Mouse (Mus musculus) midbrain, embryonic 11.5 days (tissue): ENCODE results near the gene Dcps. TPM values are rescaled to one million over a fixed set of nuclear protein-coding genes. Genes with fewer than 3 reads are reported as not detected.
A peak's percentile ranks its signal among the peaks of the same experiment; 100 is the strongest.
"Not testable (repeated sequence)": the region's sequence is repeated elsewhere in the genome, so short reads cannot be mapped to it uniquely, and the experiment has no call there.

ENCODE experiments used
- ATAC-seq: fragments of 200-750 bp; cut with Nextera tagmentation; 2 replicates; pipeline ENCODE4 v1.8.0; 2017; ENCODE audit warnings: moderate TSS enrichment, moderate library complexity; ENCODE audit not compliant: low FRiP score
- DNase-seq: peaks from one replicate; pipeline ENCODE4 v3.0.0; 2015; ENCODE audit warnings: low spot score; ENCODE audit errors: missing footprints
- H3K27ac ChIP-seq: fragments of 300-500 bp; sonication (generic); 2 replicates; pipeline ENCODE4 v1.5.1; 2014; ENCODE audit warnings: low read depth, low read length
- H3K27me3 ChIP-seq: fragments of 300-500 bp; sonication (generic); 2 replicates; pipeline ENCODE4 v1.6.1; 2014; ENCODE audit warnings: mild to moderate bottlenecking, low read length, moderate library complexity, mixed read lengths; ENCODE audit not compliant: control insufficient read depth, insufficient read depth
- H3K36me3 ChIP-seq: fragments of 300-500 bp; sonication (generic); 2 replicates; pipeline ENCODE4 v1.6.1; 2014; ENCODE audit warnings: mild to moderate bottlenecking, low read length, moderate library complexity, mixed read lengths; ENCODE audit not compliant: control insufficient read depth, insufficient read depth
- H3K4me1 ChIP-seq: fragments of 300-500 bp; sonication (generic); 2 replicates; pipeline ENCODE4 v1.6.1; 2014; ENCODE audit warnings: low read length; ENCODE audit not compliant: control insufficient read depth, insufficient read depth
- H3K4me2 ChIP-seq: fragments of 300-500 bp; sonication (generic); 2 replicates; pipeline ENCODE4 v1.6.1; 2014; ENCODE audit warnings: mild to moderate bottlenecking, moderate library complexity
- H3K4me3 ChIP-seq: fragments of 300-500 bp; sonication (generic); 2 replicates; pipeline ENCODE4 v1.5.1; 2014; ENCODE audit warnings: low read depth, low read length
- H3K9ac ChIP-seq: fragments of 300-500 bp; sonication (generic); 2 replicates; pipeline ENCODE4 v1.6.1; 2014; ENCODE audit warnings: low read length
- H3K9me3 ChIP-seq: fragments of 300-500 bp; sonication (generic); 2 replicates; pipeline ENCODE4 v1.6.1; 2016; ENCODE audit warnings: low read length; ENCODE audit not compliant: control insufficient read depth
- WGBS: fragments of 180-500 bp; shearing (Covaris S2); extraction: QIAGEN DNeasy Blood & Tissue Kit; methylation state at CpG from one replicate; pipeline ENCODE4 v1.1.7; 2014; 5-methylcytosine and 5-hydroxymethylcytosine counted together
- polyA plus RNA-seq: library from polyadenylated mRNA; unstranded; fragments of >200 nt; fragmentation: Nextera tagmentation; extraction: Ambion mirVana; gene quantifications from 2 replicates; pipeline ENCODE4 v1.2.1, GENCODE M21; 2014

Dcps gene
- polyA plus RNA-seq, 1 experiment from 2014 or later: 98.0 TPM

GRCm38 (mm10) chr9:35147261-35147660 is 28.6 kb downstream of the Dcps start:
- not testable (repeated sequence) for H3K36me3 ChIP-seq, H3K27me3 ChIP-seq, H3K4me3 ChIP-seq, DNase-seq, H3K4me2 ChIP-seq, ATAC-seq, H3K9me3 ChIP-seq, H3K27ac ChIP-seq, H3K9ac ChIP-seq, H3K4me1 ChIP-seq
- 95% methylated on average over 14 of the region's 14 CpGs for WGBS

GRCm38 (mm10) chr9:35145829-35146228 is 30.0 kb downstream of the Dcps start:
- no peak for ATAC-seq
- WGBS: 85% methylated on average over 1 of the region's 1 CpGs
- H3K9ac ChIP-seq: no peak overlapping the region
- H3K4me1 ChIP-seq: no peaks in the 10 kb centered on the region
- H3K27ac ChIP-seq: no peak overlapping the region
- no peaks in the 10 kb centered on the region for H3K36me3 ChIP-seq
- no peaks in the 10 kb centered on the region for H3K9me3 ChIP-seq
- H3K27me3 ChIP-seq: no peaks in the 10 kb centered on the region
- no peak overlapping the region for H3K4me3 ChIP-seq
- H3K4me2 ChIP-seq: no peak overlapping the region
- DNase-seq: no peak

GRCm38 (mm10) chr9:35145118-35145517 is 30.7 kb downstream of the Dcps start:
- no peaks in the 10 kb centered on the region for H3K27me3 ChIP-seq
- H3K4me3 ChIP-seq: no peak overlapping the region
- H3K36me3 ChIP-seq: no peaks in the 10 kb centered on the region
- ATAC-seq (0 out of 2 replicates have a peak, but pooled peaks have one; percentile 24), DNase-seq (no peak)
- H3K9ac ChIP-seq: no peak overlapping the region
- WGBS: 88% methylated on average over 9 of the region's 9 CpGs
- H3K27ac ChIP-seq: no peak overlapping the region
- H3K9me3 ChIP-seq: no peaks in the 10 kb centered on the region
- H3K4me1 ChIP-seq: no peaks in the 10 kb centered on the region
- H3K4me2 ChIP-seq: no peak overlapping the region

DNA sequence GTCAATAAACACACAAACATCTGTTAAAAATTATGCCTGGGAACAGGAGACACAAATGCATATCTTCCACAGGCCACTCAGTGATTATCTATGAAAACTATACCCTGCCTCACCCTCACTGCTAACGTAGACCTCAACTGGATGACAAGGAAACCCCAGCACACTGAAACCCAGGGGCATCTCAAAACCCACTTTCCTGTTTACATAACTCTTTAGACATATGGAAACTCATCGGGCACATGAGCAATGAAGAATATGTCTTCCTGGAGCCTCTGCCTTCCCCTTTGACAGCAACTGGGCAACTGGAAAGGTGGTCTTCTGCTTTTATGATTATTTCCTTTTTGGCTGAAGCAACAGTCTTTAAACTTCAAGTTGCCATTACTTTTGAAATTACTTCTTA is 33.6 kb downstream of the Dcps start:
- no peaks in the 10 kb centered on the region for H3K9me3 ChIP-seq
- H3K4me3 ChIP-seq: no peak overlapping the region
- DNase-seq (no peak), ATAC-seq (no peak)
- H3K27ac ChIP-seq: no peak overlapping the region
- H3K9ac ChIP-seq: no peak overlapping the region
- H3K36me3 ChIP-seq: no peaks in the 10 kb centered on the region
- 82% methylated on average over 2 of the region's 2 CpGs for WGBS
- no peaks in the 10 kb centered on the region for H3K4me1 ChIP-seq
- no peaks in the 10 kb centered on the region for H3K27me3 ChIP-seq
- H3K4me2 ChIP-seq: no peak overlapping the region

GRCm38 (mm10) chr9:35139231-35139744 is 36.6 kb downstream of the Dcps start:
- H3K27ac ChIP-seq: no peak overlapping the region
- H3K4me3 ChIP-seq: no peak overlapping the region
- H3K4me2 ChIP-seq: no peak overlapping the region
- no peaks in the 10 kb centered on the region for H3K27me3 ChIP-seq
- ATAC-seq (no peak), DNase-seq (no peak)
- WGBS: 76% methylated on average over 4 of the region's 5 CpGs
- H3K9ac ChIP-seq: no peak overlapping the region
- no peaks in the 10 kb centered on the region for H3K4me1 ChIP-seq
- no peaks in the 10 kb centered on the region for H3K36me3 ChIP-seq
- no peaks in the 10 kb centered on the region for H3K9me3 ChIP-seq

DNA sequence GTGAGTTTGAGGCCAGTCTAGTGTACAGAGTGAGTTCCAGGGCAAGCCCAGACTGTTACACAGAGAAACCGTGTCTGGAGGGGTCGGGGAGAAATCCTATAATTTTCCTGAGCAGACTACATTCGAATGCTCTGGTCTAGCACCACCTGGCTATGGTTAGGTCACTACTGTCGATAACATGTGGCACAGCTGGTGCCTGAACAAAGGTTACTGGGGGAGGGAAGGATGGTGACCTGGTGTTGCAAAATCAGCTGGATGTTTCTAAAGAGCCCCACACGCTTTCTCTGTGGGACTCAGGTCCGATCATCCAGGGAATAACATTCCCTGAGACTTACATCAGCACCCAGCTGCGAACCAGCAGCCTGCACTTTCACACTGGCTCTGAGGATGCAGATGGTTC is 37.8 kb downstream of the Dcps start:
- no peaks in the 10 kb centered on the region for H3K27me3 ChIP-seq
- no peaks in the 10 kb centered on the region for H3K4me1 ChIP-seq
- ATAC-seq (no peak), DNase-seq (no peak)
- no peak overlapping the region for H3K9ac ChIP-seq
- H3K9me3 ChIP-seq: no peaks in the 10 kb centered on the region
- WGBS: 74% methylated on average over 7 of the region's 7 CpGs
- no peaks in the 10 kb centered on the region for H3K36me3 ChIP-seq
- H3K27ac ChIP-seq: no peak overlapping the region
- no peak overlapping the region for H3K4me2 ChIP-seq
- H3K4me3 ChIP-seq: no peak overlapping the region

- ATAC-seq: no peak
- Histone ChIP-seq H3K4me3 (no peak overlapping the region), H3K27ac (no peak overlapping the region), H3K4me1 (no peaks in the 10 kb centered on the region), H3K4me2 (no peak overlapping the region), H3K9me3 (no peaks in the 10 kb centered on the region), H3K27me3 (no peaks in the 10 kb centered on the region), H3K36me3 (no peaks in the 10 kb centered on the region), H3K9ac (no peak overlapping the region)
- no peak for DNase-seq
- WGBS: 82% methylated on average over 6 of the region's 6 CpGs
Observed at GRCm38 (mm10) chr9:35135575-35135974, 40.3 kb downstream of the Dcps start.

- no peak for DNase-seq
- ATAC-seq: no peak
Observed at GRCm38 (mm10) chr9:35131637-35132397, 44.0 kb downstream of the Dcps start.

DNA sequence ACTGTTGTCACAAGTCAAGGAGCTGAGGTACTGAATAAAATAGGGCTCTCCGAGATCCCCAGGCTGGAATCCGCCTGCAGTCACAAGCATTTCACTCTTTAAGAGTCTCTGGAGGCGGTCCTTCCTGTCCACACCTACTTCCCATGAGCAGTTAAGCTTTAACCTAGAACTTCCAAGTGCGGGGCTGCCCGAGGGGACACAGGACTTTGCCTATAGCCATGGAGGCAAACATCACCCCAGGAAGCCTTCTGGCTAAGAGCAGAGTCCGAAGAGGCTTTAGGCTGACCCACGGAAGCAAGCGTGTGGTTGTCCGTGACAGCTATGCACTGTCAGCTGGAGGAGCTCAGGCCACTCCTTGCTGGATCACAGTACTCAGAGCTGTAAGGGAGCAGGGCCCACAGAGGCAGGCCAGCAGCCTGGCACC is 46.9 kb downstream of the Dcps start:
- Histone ChIP-seq H3K27me3 (no peaks in the 10 kb centered on the region), H3K4me1 (no peaks in the 10 kb centered on the region), H3K9ac (no peak overlapping the region), H3K36me3 (peaks cover 2% of the 10 kb centered on the region; the same call in 1 of the 2 replicates), H3K27ac (no peak overlapping the region), H3K9me3 (no peaks in the 10 kb centered on the region), H3K4me2 (no peak overlapping the region), H3K4me3 (no peak overlapping the region)
- no peak for ATAC-seq
- 89% methylated on average over 9 of the region's 9 CpGs for WGBS
- no peak for DNase-seq

More at GRCm38 (mm10) chr9:35131637-35132397, 44.0 kb downstream of the Dcps start:
- H3K4me2 ChIP-seq: no peak overlapping the region
- H3K27ac ChIP-seq: no peak overlapping the region
- H3K36me3 ChIP-seq: no peaks in the 10 kb centered on the region
- no peaks in the 10 kb centered on the region for H3K4me1 ChIP-seq
- no peak overlapping the region for H3K4me3 ChIP-seq
- H3K9me3 ChIP-seq: no peaks in the 10 kb centered on the region
- no peak overlapping the region for H3K9ac ChIP-seq
- 88% methylated on average over 16 of the region's 16 CpGs for WGBS
- no peaks in the 10 kb centered on the region for H3K27me3 ChIP-seq
